Mouse (Mus musculus) frontal cortex, adult (tissue): ENCODE data around the gene Ptafr.

ENCODE experiments used
- ATAC-seq: cut with Nextera tagmentation; 2 replicates; pipeline ENCODE4 v1.9.2; 2017; ENCODE audit warnings: mild to moderate bottlenecking, moderate library complexity, mixed read lengths; ENCODE audit not compliant: low TSS enrichment

Ptafr gene

GRCm38 (mm10) chr4:132611320-132611719 is 47.5 kb downstream of the Ptafr start:
- no peak for ATAC-seq

- ATAC-seq = peak; percentile 82
Measured at GRCm38 (mm10) chr4:132617873-132618272, 54.0 kb downstream of the Ptafr start.

GRCm38 (mm10) chr4:132618850-132619375 is 55.0 kb downstream of the Ptafr start:
- ATAC-seq = no peak

DNA sequence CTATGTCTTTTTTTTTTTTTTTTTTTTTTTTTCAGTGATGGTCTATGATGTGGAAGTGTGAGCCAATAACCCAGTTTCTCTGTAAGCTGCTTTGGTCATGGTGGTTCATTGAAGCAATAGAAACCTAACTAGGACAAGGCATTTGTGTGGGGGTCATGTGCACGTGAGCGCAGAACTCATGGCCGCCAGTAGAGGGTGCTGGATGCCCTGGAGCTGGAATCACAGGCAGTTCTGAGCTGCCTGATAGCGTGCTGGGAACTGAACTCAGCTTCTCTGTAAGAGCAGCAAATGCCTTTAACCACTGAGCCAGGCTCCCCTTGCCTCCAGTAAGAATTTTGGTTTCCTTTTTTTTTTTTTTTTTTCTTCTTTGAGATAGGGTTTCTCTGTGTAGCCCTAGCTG is 56.3 kb downstream of the Ptafr start:
- no peak for ATAC-seq

- ATAC-seq = peak; percentile 53
Measured at GRCm38 (mm10) chr4:132621287-132622068, 57.6 kb downstream of the Ptafr start.

- ATAC-seq = no peak
Measured at GRCm38 (mm10) chr4:132624034-132624657, 60.3 kb downstream of the Ptafr start.

GRCm38 (mm10) chr4:132628830-132629229 is 65.0 kb downstream of the Ptafr start:
- no peak for ATAC-seq
